Comparison of ENCODE assay signal across 10 mouse cellular contexts in the genomic region with DNA sequence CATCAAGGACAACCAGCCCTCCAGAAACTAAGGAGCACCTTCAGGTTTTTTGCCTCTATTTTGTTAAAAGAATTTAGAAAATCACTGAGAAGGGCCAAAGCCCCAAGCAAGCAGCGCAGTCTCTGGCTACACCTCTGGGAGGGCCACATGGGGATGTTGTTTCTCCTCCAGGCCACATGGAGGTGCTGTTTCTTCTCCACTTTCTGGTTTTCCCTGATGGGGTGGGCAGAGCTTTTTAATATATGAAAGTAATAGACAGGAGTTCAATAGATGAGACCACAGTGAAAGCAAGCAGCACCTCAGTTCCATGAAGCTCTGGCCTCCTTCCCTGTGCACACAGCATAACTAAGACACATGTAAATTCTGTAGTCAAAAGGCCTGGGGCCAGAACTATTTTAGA.
A peak's percentile ranks its signal among the peaks of the same experiment; 100 is the strongest.
DNase-seq lines count a peak whose midpoint lies in the region; ATAC-seq and TF ChIP-seq lines count a peak whose summit lies in the region.
"Had no signal": no experiment of that assay in that cellular context is flagged by ENCODE, and none has a peak within 500 bp of the region (broad histone marks: within the 10 kb centered on the region; RNA-seq: fewer than 3 reads in every experiment).

No protein-coding gene starts in this region.

- no peak for ATAC-seq in hindbrain, postnatal 0 days
- no peak for ATAC-seq in hindbrain, embryonic 14.5 days (ENCODE audit: low FRiP score)
- ATAC-seq in monocyte, adult 5-6 weeks (replicated peaks; ENCODE audit: insufficient number of reproducible peaks, low FRiP score, low TSS enrichment, poor library complexity, severe bottlenecking), result peak; percentile 59; the same call in 1 of the 2 replicates
- ATAC-seq in intestine, embryonic 16.5 days, result no peak
- ATAC-seq in kidney, embryonic 16.5 days (ENCODE audit: low FRiP score, low TSS enrichment), result no peak

- H3K4me2 ChIP-seq in hindbrain, postnatal 0 days (ENCODE audit: low read depth, low read length), result no peak overlapping the region
- no peak overlapping the region for H3K4me2 ChIP-seq in hindbrain, embryonic 14.5 days (replicated peaks)
- no peak overlapping the region for H3K4me2 ChIP-seq in intestine, embryonic 16.5 days (ENCODE audit: low read depth, low read length)
- H3K4me2 ChIP-seq in kidney, embryonic 16.5 days (replicated peaks; ENCODE audit: low read depth, low read length), result no peak overlapping the region
- H3K4me2 ChIP-seq: heart, embryonic 13.5 days; lung, embryonic 15.5 days had no signal

- no peak overlapping the region for H3K4me3 ChIP-seq in hindbrain, postnatal 0 days (ENCODE audit: low read length)
- no peak overlapping the region for H3K4me3 ChIP-seq in hindbrain, embryonic 14.5 days (replicated peaks; ENCODE audit: low read length)
- no peak overlapping the region for H3K4me3 ChIP-seq in ES-Bruce4 (ENCODE audit: low read depth, low read length)
- H3K4me3 ChIP-seq in intestine, embryonic 16.5 days (ENCODE audit: low read length), result no peak overlapping the region
- no peak overlapping the region for H3K4me3 ChIP-seq in kidney, embryonic 16.5 days (ENCODE audit: low read length)
- H3K4me3 ChIP-seq: heart, embryonic 13.5 days; lung, embryonic 15.5 days had no signal

- TF ChIP-seq POLR2A in ES-Bruce4 (IDR thresholded peaks at IDR 0.05; ENCODE audit: insufficient read depth, low read length), result no peak

- DNase-seq in hindbrain, postnatal 0 days (ENCODE audit: low spot score), result no peak
- DNase-seq in hindbrain, embryonic 14.5 days (ENCODE audit: low spot score), result no peak
- peak; percentile 44 for DNase-seq in embryo, embryonic 10.5 days (ENCODE audit: low spot score)
- DNase-seq in left cerebral cortex, adult 11 months (ENCODE audit: low spot score), result no peak

- no peaks in the 10 kb centered on the region for H3K4me1 ChIP-seq in hindbrain, postnatal 0 days (ENCODE audit: insufficient read depth, low read length)
- H3K4me1 ChIP-seq in hindbrain, embryonic 14.5 days (replicated peaks; ENCODE audit: control insufficient read depth, insufficient read depth, low read length), result no peaks in the 10 kb centered on the region
- no peaks in the 10 kb centered on the region for H3K4me1 ChIP-seq in ES-Bruce4 (ENCODE audit: control insufficient read depth, insufficient read depth, low read length)
- no peaks in the 10 kb centered on the region for H3K4me1 ChIP-seq in intestine, embryonic 16.5 days (ENCODE audit: control insufficient read depth, insufficient read depth, low read length)
- H3K4me1 ChIP-seq in kidney, embryonic 16.5 days (ENCODE audit: insufficient read depth, low read length), result peaks cover 14% of the 10 kb centered on the region; the same call in 1 of the 2 replicates

- no peaks in the 10 kb centered on the region for H3K27me3 ChIP-seq in hindbrain, postnatal 0 days (ENCODE audit: insufficient read depth, low read length)
- H3K27me3 ChIP-seq in hindbrain, embryonic 14.5 days (ENCODE audit: control insufficient read depth, insufficient read depth, low read length), result no peaks in the 10 kb centered on the region
- H3K27me3 ChIP-seq in ES-Bruce4 (ENCODE audit: control insufficient read depth, insufficient read depth, low read length, poor library complexity, severe bottlenecking), result no peaks in the 10 kb centered on the region
- no peaks in the 10 kb centered on the region for H3K27me3 ChIP-seq in intestine, embryonic 16.5 days (replicated peaks; ENCODE audit: control insufficient read depth, insufficient read depth, low read length)
- H3K27me3 ChIP-seq in kidney, embryonic 16.5 days (ENCODE audit: insufficient read depth, low read length), result no peaks in the 10 kb centered on the region
- H3K27me3 ChIP-seq: heart, embryonic 13.5 days; lung, embryonic 15.5 days had no signal

- H3K36me3 ChIP-seq in hindbrain, postnatal 0 days (ENCODE audit: insufficient read depth, low read length), result no peaks in the 10 kb centered on the region
- no peaks in the 10 kb centered on the region for H3K36me3 ChIP-seq in hindbrain, embryonic 14.5 days (replicated peaks; ENCODE audit: control insufficient read depth, insufficient read depth)
- peaks cover 16% of the 10 kb centered on the region for H3K36me3 ChIP-seq in ES-Bruce4 (ENCODE audit: control insufficient read depth, insufficient read depth, low read length, poor library complexity, severe bottlenecking)
- peaks cover 16% of the 10 kb centered on the region for H3K36me3 ChIP-seq in intestine, embryonic 16.5 days (ENCODE audit: control insufficient read depth, insufficient read depth, low read length)
- peaks cover 30% of the 10 kb centered on the region for H3K36me3 ChIP-seq in kidney, embryonic 16.5 days (ENCODE audit: insufficient read depth, low read length)

- no peak for TF ChIP-seq EP300 in ES-Bruce4 (IDR thresholded peaks at IDR 0.05; ENCODE audit: insufficient read depth, low read depth, low read length)

- 98% methylated on average over 1 of the region's 1 CpGs for WGBS in hindbrain, postnatal 0 days
- WGBS in hindbrain, embryonic 14.5 days, result 92% methylated on average over 1 of the region's 1 CpGs
- WGBS in intestine, embryonic 16.5 days, result 94% methylated on average over 1 of the region's 1 CpGs
- WGBS in kidney, embryonic 16.5 days, result 100% methylated on average over 1 of the region's 1 CpGs

- H3K27ac ChIP-seq in hindbrain, postnatal 0 days, result no peak overlapping the region
- no peak overlapping the region for H3K27ac ChIP-seq in hindbrain, embryonic 14.5 days
- H3K27ac ChIP-seq in ES-Bruce4 (ENCODE audit: insufficient read depth, low read length), result no peak overlapping the region
- no peak overlapping the region for H3K27ac ChIP-seq in intestine, embryonic 16.5 days (ENCODE audit: low read length)
- H3K27ac ChIP-seq in kidney, embryonic 16.5 days (ENCODE audit: low read length), result no peak overlapping the region
- H3K27ac ChIP-seq: heart, embryonic 13.5 days; lung, embryonic 15.5 days had no signal

- H3K9ac ChIP-seq in hindbrain, postnatal 0 days (replicated peaks; ENCODE audit: low read length), result no peak overlapping the region
- no peak overlapping the region for H3K9ac ChIP-seq in hindbrain, embryonic 14.5 days
- H3K9ac ChIP-seq in ES-Bruce4 (ENCODE audit: low read depth, poor library complexity, severe bottlenecking), result no peak overlapping the region
- no peak overlapping the region for H3K9ac ChIP-seq in intestine, embryonic 16.5 days (ENCODE audit: low read depth, low read length)
- H3K9ac ChIP-seq in kidney, embryonic 16.5 days (replicated peaks; ENCODE audit: low read length), result no peak overlapping the region
- H3K9ac ChIP-seq: heart, embryonic 13.5 days; lung, embryonic 15.5 days had no signal

- no peaks in the 10 kb centered on the region for H3K9me3 ChIP-seq in hindbrain, postnatal 0 days (ENCODE audit: low read length)
- H3K9me3 ChIP-seq in hindbrain, embryonic 14.5 days (ENCODE audit: control insufficient read depth, low read length), result no peaks in the 10 kb centered on the region
- no peaks in the 10 kb centered on the region for H3K9me3 ChIP-seq in ES-Bruce4 (replicated peaks; ENCODE audit: control insufficient read depth, insufficient read depth, low read length, poor library complexity, severe bottlenecking)
- no peaks in the 10 kb centered on the region for H3K9me3 ChIP-seq in intestine, embryonic 16.5 days (ENCODE audit: control insufficient read depth, low read length)
- H3K9me3 ChIP-seq in kidney, embryonic 16.5 days (ENCODE audit: low read length), result no peaks in the 10 kb centered on the region
- H3K9me3 ChIP-seq: heart, embryonic 13.5 days; lung, embryonic 15.5 days had no signal

- peak; percentile 57 for TF ChIP-seq CTCF in hindbrain, postnatal 0 days (IDR thresholded peaks at IDR 0.05; ENCODE audit: low read depth)
- peak; percentile 56 for TF ChIP-seq CTCF in ES-Bruce4 (IDR thresholded peaks at IDR 0.05; ENCODE audit: low read depth, low read length)
